Mouse (Mus musculus) cerebellum, postnatal 4 days (tissue): ENCODE data around the gene Snx27.
A peak's percentile ranks its signal among the peaks of the same experiment; 100 is the strongest.

Experiments used
- DNase-seq, 2 experiments: peaks; one replicate each; pipeline ENCODE4 v3.0.0; 2022; ENCODE audit warnings: low spot score in 2 of 2, mixed read lengths in 1 of 2

The Snx27 gene

GRCm38 (mm10) chr3:94477444-94477843 is 105.1 kb downstream of the Snx27 start:
- no peak for DNase-seq

DNA sequence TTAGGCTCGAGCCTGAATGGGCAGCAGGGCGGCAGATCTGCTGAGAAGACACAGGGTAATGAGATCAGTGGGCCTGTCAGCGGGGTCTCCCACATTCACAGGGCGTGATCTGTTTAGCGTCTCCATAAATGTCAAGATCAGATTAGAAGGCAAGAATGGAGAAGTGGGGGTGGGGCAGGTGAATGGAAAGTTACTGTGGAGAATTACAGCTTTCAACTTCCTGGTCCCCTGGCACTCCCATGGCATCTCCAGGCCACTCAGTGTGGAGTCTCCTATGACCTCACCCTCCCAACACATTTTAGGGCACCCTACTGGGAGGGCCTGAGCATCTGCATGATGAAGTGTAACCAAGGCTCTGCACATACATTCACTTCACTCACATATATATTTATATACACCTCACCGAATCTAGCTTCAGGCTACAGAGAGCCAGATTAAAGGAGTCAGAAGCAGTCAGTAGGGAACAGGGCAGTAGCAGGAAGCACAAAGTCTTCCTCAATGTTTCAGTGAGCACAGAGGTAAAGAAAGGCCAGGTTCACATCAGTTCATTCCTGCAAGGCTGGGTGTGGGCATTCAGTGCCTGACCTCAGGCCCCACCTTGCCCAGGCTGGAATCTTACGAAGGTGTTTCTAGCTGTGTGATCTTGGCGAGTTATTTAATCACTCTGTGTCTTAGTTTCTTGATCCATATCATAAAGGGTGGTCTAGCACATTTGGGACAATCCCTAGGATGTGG is 106.0 kb downstream of the Snx27 start:
- DNase-seq = no peak

GRCm38 (mm10) chr3:94473567-94474232 is 108.8 kb downstream of the Snx27 start:
- DNase-seq = no peak

DNA sequence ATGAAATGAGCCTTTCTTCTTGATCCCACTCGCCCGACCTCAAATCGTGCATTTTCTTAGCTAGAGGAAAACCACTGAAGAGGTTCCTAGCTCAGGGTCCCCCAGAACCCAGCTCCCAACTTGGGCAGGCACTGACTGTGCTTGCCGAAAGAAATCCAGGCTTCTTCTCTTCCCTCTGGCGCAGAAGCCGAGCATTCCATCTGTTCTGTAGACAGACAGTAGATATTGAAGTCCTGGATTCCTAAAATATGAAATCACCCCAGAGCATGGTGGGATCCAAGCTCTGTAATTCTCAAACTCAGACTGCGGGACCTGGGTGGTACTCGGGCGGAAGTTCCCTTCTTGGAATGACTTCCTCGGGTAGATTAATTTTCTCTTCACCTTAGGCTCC is 109.4 kb downstream of the Snx27 start:
- DNase-seq = no peak

DNA sequence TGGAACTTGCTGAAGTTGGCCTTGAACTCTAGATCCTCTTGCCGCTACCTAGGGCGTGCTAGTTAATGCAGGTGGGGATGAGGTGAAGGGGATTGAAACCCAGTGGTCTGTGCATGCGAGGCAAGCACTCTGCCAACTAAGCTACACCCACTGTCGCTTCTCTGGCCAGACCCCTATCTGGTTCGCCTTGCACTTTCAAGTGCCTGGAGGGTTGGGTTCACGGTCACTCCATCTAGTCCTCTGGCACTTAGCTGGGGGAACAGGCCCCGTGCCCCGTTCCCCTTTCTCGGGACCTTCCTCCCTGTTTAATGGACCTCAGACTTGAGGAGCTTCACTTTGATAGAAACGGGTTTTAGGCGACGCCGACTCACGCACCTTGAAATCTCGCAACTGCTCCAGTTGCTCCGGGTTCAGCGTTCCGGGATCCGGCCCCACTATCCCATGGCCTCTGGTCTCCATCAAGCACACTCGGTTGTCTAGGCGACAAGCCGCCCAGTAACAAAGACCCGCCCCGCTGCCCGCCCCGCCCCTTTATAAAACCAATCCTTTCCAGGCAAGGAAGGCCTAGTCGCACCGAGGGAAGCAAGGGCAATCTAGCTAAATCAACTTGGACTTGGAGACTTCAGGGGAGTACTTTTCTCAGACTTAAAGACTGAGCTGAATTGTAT is 109.9 kb downstream of the Snx27 start:
- DNase-seq = no peak

GRCm38 (mm10) chr3:94468931-94469330 is 113.6 kb downstream of the Snx27 start:
- no peak for DNase-seq

DNA sequence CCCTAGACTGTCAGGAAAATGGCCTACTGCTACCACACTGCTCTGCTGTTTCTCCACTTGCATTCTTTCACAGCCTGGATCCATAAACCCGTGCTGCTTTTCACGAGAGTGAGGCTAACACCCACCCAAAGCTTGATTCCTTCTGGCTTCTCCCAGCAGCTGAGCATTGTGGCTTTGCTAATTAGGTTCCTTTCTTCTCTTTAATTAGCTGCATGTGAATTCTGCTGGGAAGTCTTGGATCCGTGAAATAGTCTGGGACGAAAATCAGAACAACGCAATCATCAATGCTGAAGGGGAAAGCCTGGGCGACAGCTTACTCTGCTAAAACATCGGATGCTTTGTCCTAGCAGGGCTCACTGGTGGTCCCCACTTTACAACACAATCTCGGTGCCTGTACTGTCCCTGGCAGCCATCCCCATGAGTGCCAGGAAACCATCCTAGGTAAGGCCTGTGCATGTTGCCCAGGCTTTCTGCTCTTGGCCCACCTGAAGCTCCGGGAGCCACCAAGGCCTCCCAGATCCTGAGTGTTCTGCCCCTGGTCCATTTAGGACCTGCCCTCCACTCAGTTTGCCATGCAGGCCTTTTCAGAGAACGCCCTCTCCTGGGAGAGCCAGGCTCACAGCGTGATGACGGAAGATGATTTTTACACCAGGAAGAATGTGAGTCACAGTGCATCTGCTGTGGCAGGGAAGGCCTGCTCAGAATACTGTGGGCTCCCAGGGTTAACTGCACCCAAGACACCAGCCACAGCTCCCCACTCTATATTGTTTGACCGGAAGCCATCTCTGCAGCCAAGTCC is 116.7 kb downstream of the Snx27 start:
- DNase-seq = no peak

- no peak for DNase-seq
These were observed 118.5 kb downstream of the Snx27 start for GRCm38 (mm10) chr3:94463926-94464578.

DNA sequence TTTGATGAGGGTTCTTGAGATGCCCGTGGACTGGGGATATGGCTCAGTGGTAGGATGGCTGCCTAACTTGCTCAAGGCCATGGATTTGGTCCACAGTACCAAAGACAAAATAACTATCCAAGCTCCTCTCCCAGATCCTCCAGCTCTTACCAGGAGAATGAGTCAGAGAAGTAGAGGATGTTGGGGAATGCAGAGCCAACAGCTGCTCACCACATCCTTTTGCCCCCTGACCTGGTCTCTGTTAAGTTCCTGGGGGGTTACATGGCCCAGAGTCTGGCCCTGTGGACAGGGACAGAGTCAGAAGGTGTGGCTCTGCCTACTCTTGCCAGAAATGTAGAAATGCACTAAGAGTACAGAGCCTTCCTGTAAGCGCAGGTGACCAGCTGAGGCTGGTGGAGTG is 122.7 kb downstream of the Snx27 start:
- no peak for DNase-seq

GRCm38 (mm10) chr3:94457055-94457454 is 125.5 kb downstream of the Snx27 start:
- DNase-seq = no peak

GRCm38 (mm10) chr3:94456529-94457000 is 126.0 kb downstream of the Snx27 start:
- peak; percentile 61 to 86 for DNase-seq

GRCm38 (mm10) chr3:94449377-94449776 is 133.1 kb downstream of the Snx27 start:
- DNase-seq = no peak
